Mouse (Mus musculus) neutrophil, adult 83 days (primary cell): ENCODE measurements around the gene Cep68. TPM values are rescaled to one million over a fixed set of nuclear protein-coding genes. Genes with fewer than 3 reads are reported as not detected.

Experiments used
- total RNA-seq, 2 experiments: library from RNA; stranded (reverse); gene quantifications; one replicate each; pipeline ENCODE4 v1.2.4; 2023

Gene Cep68
- total RNA-seq = 1 to 10 TPM; 7.0 to 7.8 TPM

DNA sequence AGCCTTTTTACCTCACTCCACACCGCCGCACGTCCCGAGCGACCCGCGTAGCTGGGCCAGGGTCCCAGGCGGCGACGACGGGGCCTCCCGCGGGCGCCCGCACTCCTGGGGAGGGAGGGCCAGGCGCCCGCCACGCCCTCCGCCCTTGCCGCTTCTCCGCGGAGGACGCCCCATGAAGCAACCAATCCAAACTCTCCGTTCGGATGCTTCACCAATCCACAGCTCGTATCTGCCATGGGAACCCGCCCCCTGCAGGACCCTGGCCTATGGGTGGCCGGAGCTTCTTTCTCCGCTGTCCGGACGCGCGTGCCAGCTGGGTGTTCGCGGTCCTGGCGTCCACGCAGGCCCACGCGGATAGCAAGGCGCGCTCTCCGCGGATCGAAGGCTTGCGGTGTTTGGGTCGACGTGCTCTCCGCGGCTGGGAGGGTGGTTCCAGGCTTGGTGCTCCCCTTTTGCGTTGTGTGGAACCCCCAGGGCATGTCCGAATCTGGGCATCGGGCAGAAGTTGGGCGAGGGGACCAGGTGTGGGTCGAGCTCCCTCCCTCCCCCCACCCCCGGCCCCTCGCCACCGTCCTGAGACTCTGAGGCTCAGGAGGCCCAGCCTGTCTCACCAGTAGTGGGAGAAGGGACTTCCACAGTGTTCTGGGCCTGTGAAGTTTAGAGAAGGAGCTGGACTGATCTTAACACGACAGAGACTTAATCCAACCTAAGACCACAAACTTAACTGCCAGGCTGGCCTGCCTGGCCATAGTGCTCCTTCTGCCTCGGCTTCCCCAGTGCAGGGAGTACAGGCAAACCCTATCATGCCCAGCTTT, at the start of gene Cep68:
Cep68 (minus strand) TSS at position 134 of the 815 bp plus-strand sequence.

DNA sequence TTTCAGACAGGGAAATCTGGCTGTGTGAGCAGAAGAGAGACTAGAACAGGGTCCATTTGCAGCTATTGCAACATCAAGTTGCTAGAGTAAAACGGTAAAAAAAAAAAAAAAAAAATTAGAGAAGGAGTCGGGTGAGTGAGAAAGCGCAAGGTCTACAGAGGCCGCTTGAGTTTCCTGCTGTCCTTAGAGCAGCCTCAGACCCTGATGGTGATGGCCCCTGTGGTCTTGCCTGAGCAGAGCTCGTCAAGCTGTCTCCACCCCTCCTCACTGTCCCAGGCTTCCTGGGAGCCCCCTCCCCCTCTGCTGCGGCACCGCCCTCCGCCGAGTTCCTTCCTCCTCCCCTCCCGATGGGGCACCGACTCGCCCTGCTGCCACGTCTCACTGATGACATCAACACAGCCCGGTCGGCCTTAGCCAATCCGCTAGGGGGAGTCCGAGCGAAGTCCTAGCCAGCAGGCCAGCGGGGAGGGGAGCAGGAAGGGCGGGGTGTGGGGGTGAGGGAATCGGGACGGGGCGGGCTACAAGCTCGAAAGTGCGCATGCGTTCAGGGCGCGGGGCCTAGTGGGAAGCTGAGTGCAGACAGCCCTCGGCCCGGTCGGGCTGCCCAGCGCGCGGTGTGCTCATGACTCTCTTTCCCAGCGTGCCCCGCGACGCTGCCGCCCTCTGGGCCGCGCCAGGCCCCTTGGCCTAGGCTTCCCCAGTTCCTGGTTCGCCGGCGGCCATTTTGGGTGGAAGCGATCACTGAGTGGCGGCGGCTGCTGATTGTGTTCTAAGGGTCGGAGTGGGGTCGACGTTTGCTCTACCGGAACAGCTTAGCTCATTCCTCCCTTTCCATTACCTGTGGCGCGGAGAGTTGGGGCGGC, 48.3 kb downstream of the Cep68 start, which contains the start of gene Rab1a:
Rab1a (plus strand) TSS at position 720 of the 863 bp plus-strand sequence.

Other genes starting within 250 kb of the Cep68 start
- 100 to 1,000 TPM; 386 to 398 TPM for gene Actr2, start 136.5 kb downstream of the Cep68 start, total RNA-seq
- gene Rab1a, start 48.0 kb downstream of the Cep68 start, total RNA-seq = 10 to 100 TPM; 93.1 to 97.0 TPM
- gene Slc1a4, start 83.3 kb upstream of the Cep68 start, total RNA-seq = under 1 TPM; 0.24 to 0.35 TPM